Mouse (Mus musculus) heart, embryonic 14.5 days (tissue): ENCODE measurements around the gene Acsl1. TPM values are rescaled to one million over a fixed set of nuclear protein-coding genes. Genes with fewer than 3 reads are reported as not detected.

ENCODE experiments used
- ATAC-seq: fragments of 200-750 bp; cut with Nextera tagmentation; 2 replicates; pipeline ENCODE4 v1.8.0; 2017; ENCODE audit warnings: low read depth, moderate TSS enrichment; ENCODE audit not compliant: insufficient number of reproducible peaks, insufficient read depth, low FRiP score
- H3K27ac ChIP-seq, 2 experiments: fragments of 200-500 bp in 1 of 2; fragments of 300-500 bp in 1 of 2; sonication (generic) in 1 of 2; replicated peaks in 1 of 2; 2 replicates each; pipeline ENCODE4 v1.5.1; 2012 to 2014; ENCODE audit warnings: low read depth in 2 of 2, low read length in 2 of 2, control low read depth in 1 of 2, mild to moderate bottlenecking in 1 of 2, mixed read lengths in 1 of 2; ENCODE audit not compliant: control insufficient read depth in 1 of 2, insufficient read depth in 1 of 2
- H3K27me3 ChIP-seq: fragments of 300-500 bp; sonication (generic); 2 replicates; pipeline ENCODE4 v1.6.1; 2014; ENCODE audit warnings: mild to moderate bottlenecking, low read length, control low read depth; ENCODE audit not compliant: control insufficient read depth, insufficient read depth
- H3K36me3 ChIP-seq: fragments of 300-500 bp; sonication (generic); 2 replicates; pipeline ENCODE4 v1.6.1; 2014; ENCODE audit warnings: mild to moderate bottlenecking, control low read depth, low read length, mixed read lengths; ENCODE audit not compliant: control insufficient read depth, insufficient read depth
- H3K4me1 ChIP-seq, 2 experiments: fragments of 200-500 bp in 1 of 2; fragments of 300-500 bp in 1 of 2; sonication (generic) in 1 of 2; 2 replicates each; pipeline ENCODE4 v1.6.1; 2012 to 2014; ENCODE audit warnings: low read length in 2 of 2, control low read depth in 1 of 2, mixed read lengths in 1 of 2; ENCODE audit not compliant: control insufficient read depth in 2 of 2, insufficient read depth in 2 of 2
- H3K4me2 ChIP-seq: fragments of 300-500 bp; sonication (generic); 2 replicates; pipeline ENCODE4 v1.6.1; 2014; ENCODE audit warnings: mild to moderate bottlenecking, low read length
- H3K4me3 ChIP-seq, 2 experiments: fragments of 200-500 bp in 1 of 2; fragments of 300-500 bp in 1 of 2; sonication (generic) in 1 of 2; 2 replicates each; pipeline ENCODE4 v1.5.1; 2012 to 2014; ENCODE audit warnings: low read length in 2 of 2, mild to moderate bottlenecking in 2 of 2, control low read depth in 1 of 2, low read depth in 1 of 2, moderate library complexity in 1 of 2; ENCODE audit not compliant: control insufficient read depth in 1 of 2, insufficient read depth in 1 of 2
- H3K9ac ChIP-seq: fragments of 300-500 bp; sonication (generic); 2 replicates; pipeline ENCODE4 v1.6.1; 2014; ENCODE audit warnings: mild to moderate bottlenecking, low read length
- H3K9me3 ChIP-seq: fragments of 300-500 bp; sonication (generic); 2 replicates; pipeline ENCODE4 v1.6.1; 2016; ENCODE audit warnings: low read length, control low read depth; ENCODE audit not compliant: control insufficient read depth
- WGBS: fragments of 180-500 bp; shearing (Covaris S2); extraction: QIAGEN DNeasy Blood & Tissue Kit; methylation state at CpG from one replicate; pipeline ENCODE4 v1.1.7; 2014; 5-methylcytosine and 5-hydroxymethylcytosine counted together
- polyA plus RNA-seq: library from polyadenylated mRNA; unstranded; fragments of >200 nt; fragmentation: Nextera tagmentation; extraction: Ambion mirVana; gene quantifications from 2 replicates; pipeline ENCODE4 v1.2.1, GENCODE M21; 2014

The Acsl1 gene
- polyA plus RNA-seq, 1 experiment from 2014 or later: 44.1 TPM

DNA sequence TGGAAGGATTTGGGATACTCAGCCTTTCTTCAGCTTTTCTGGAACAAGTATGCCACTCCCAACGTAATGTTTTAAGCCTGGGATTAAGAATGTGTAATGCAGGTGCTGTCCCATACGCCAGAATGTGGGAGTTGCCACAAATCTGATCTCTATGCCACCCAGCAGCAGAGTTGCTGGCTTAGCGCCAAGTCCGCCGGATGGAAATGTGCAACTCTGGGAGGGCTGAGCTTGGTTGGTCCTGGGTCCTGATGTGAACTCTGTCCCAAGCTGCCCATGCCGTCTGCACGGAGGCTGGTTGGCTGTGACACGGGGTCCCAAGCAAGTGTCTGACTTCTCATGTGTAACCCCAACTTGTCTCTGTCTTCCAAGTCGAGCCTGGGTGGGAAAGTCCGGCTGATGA lies 56.0 kb downstream of the Acsl1 start:
- WGBS: 72% methylated on average over 10 of the region's 10 CpGs
- no peaks in the 10 kb centered on the region for H3K9me3 ChIP-seq
- H3K27me3 ChIP-seq: no peaks in the 10 kb centered on the region
- H3K9ac ChIP-seq: no peak overlapping the region
- H3K36me3 ChIP-seq: peaks cover 71% of the 10 kb centered on the region
- H3K4me1 ChIP-seq: no peaks in the 10 kb centered on the region
- H3K4me3 ChIP-seq: no peak overlapping the region
- no peak overlapping the region for H3K27ac ChIP-seq
- ATAC-seq: no peak; the same call in 1 of the 2 replicates
- H3K4me2 ChIP-seq: no peak overlapping the region

DNA sequence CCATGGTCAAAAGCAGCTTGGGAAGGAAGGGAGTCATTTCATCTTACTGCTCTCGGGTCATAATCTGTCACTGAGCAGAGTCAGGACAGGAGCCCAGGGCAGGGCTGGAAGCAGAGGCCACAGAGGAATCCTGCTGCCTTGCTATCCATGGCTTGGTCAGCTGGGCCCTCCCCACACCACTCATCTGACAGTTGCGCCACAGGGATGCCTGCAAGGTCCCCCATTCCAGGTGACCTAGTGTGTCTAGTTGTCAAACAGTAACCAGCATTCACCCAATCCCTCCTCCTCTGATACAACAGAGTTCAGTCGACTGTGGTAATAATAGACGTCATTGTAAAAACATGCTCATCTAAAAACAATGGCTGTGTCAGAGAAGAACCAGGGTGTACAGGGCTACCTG lies 58.7 kb downstream of the Acsl1 start:
- Histone ChIP-seq H3K4me3 (no peak overlapping the region), H3K36me3 (peaks cover 75% of the 10 kb centered on the region), H3K27me3 (no peaks in the 10 kb centered on the region), H3K27ac (no peak overlapping the region), H3K4me1 (no peaks in the 10 kb centered on the region), H3K4me2 (no peak overlapping the region), H3K9ac (no peak overlapping the region), H3K9me3 (no peaks in the 10 kb centered on the region)
- WGBS: 73% methylated on average over 4 of the region's 4 CpGs
- no peak for ATAC-seq

- Histone ChIP-seq H3K36me3 (peaks cover 76% of the 10 kb centered on the region), H3K9ac (no peak overlapping the region), H3K4me2 (no peak overlapping the region), H3K9me3 (no peaks in the 10 kb centered on the region), H3K4me1 (no peaks in the 10 kb centered on the region), H3K27me3 (no peaks in the 10 kb centered on the region), H3K27ac (no peak overlapping the region), H3K4me3 (no peak overlapping the region)
- WGBS: 47% methylated on average over 4 of the region's 4 CpGs
- no peak for ATAC-seq
Observed at GRCm38 (mm10) chr8:46530541-46530940, 59.7 kb downstream of the Acsl1 start.

GRCm38 (mm10) chr8:46533926-46534325 lies 63.1 kb downstream of the Acsl1 start:
- no peak for ATAC-seq

DNA sequence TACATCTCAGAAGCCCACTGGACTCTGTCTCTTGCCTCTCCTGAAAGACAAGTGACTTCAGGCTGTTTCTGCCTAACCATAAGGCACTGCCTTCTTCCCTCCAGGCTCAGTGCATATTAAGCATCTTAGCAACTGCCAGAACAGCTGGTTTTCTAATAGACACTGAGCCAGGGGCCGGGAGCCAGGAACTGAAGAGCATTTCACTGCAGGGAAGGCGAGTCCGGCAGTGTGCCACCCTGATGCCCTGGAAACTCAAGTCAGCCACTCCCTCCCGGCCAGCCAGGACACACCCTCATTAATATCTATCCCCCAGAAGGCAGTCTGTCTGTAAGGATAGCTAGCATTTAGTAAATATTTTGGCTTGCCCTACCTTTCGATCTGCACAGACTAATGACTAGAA lies 68.9 kb downstream of the Acsl1 start:
- no peak for ATAC-seq
- H3K36me3 ChIP-seq: peaks cover 23% of the 10 kb centered on the region
- no peak overlapping the region for H3K4me3 ChIP-seq
- 64% methylated on average over 5 of the region's 5 CpGs for WGBS
- H3K9ac ChIP-seq: no peak overlapping the region
- no peaks in the 10 kb centered on the region for H3K4me1 ChIP-seq
- no peaks in the 10 kb centered on the region for H3K27me3 ChIP-seq
- H3K27ac ChIP-seq: no peak overlapping the region
- no peak overlapping the region for H3K4me2 ChIP-seq
- no peaks in the 10 kb centered on the region for H3K9me3 ChIP-seq

More at GRCm38 (mm10) chr8:46533926-46534325, 63.1 kb downstream of the Acsl1 start:
- Histone ChIP-seq H3K4me2 (no peak overlapping the region), H3K27ac (no peak overlapping the region), H3K4me1 (no peaks in the 10 kb centered on the region), H3K4me3 (no peak overlapping the region), H3K9me3 (no peaks in the 10 kb centered on the region), H3K27me3 (no peaks in the 10 kb centered on the region), H3K36me3 (peaks cover 74% of the 10 kb centered on the region), H3K9ac (no peak overlapping the region)
- 89% methylated on average over 7 of the region's 7 CpGs for WGBS

- 73% methylated on average over 7 of the region's 7 CpGs for WGBS
- Histone ChIP-seq H3K9me3 (no peaks in the 10 kb centered on the region), H3K9ac (no peak overlapping the region), H3K4me1 (peaks cover 7 to 8% of the 10 kb centered on the region in 2 experiments; a peak in 3 of 4 replicates), H3K36me3 (no peaks in the 10 kb centered on the region), H3K27ac (no peak overlapping the region), H3K27me3 (no peaks in the 10 kb centered on the region), H3K4me2 (no peak overlapping the region), H3K4me3 (no peak overlapping the region)
- no peak for ATAC-seq
Observed at GRCm38 (mm10) chr8:46543191-46543590, 72.4 kb downstream of the Acsl1 start.

- peaks cover 7 to 8% of the 10 kb centered on the region in 2 experiments; a peak in 3 of 4 replicates for H3K4me1 ChIP-seq
- no peak overlapping the region for H3K27ac ChIP-seq
- no peak overlapping the region for H3K4me2 ChIP-seq
- H3K27me3 ChIP-seq: no peaks in the 10 kb centered on the region
- ATAC-seq: no peak
- no peak overlapping the region for H3K4me3 ChIP-seq
- H3K9ac ChIP-seq: no peak overlapping the region
- 76% methylated on average over 6 of the region's 6 CpGs for WGBS
- no peaks in the 10 kb centered on the region for H3K9me3 ChIP-seq
- H3K36me3 ChIP-seq: no peaks in the 10 kb centered on the region
Observed at GRCm38 (mm10) chr8:46543662-46544061, 72.8 kb downstream of the Acsl1 start.

GRCm38 (mm10) chr8:46545854-46546253 lies 75.0 kb downstream of the Acsl1 start:
- WGBS: 83% methylated on average over 5 of the region's 5 CpGs
- Histone ChIP-seq H3K9me3 (no peaks in the 10 kb centered on the region), H3K4me1 (peaks cover 7 to 8% of the 10 kb centered on the region in 2 experiments; a peak in 3 of 4 replicates), H3K4me2 (no peak overlapping the region), H3K36me3 (no peaks in the 10 kb centered on the region), H3K27me3 (no peaks in the 10 kb centered on the region), H3K4me3 (no peak overlapping the region), H3K9ac (no peak overlapping the region), H3K27ac (peak overlapping the region in 1 of 2 experiments; percentile 63; a peak in 1 of 4 replicates)
- ATAC-seq: no peak
